Mouse (Mus musculus): Measurements from ENCODE around the gene Klf15.

DNA sequence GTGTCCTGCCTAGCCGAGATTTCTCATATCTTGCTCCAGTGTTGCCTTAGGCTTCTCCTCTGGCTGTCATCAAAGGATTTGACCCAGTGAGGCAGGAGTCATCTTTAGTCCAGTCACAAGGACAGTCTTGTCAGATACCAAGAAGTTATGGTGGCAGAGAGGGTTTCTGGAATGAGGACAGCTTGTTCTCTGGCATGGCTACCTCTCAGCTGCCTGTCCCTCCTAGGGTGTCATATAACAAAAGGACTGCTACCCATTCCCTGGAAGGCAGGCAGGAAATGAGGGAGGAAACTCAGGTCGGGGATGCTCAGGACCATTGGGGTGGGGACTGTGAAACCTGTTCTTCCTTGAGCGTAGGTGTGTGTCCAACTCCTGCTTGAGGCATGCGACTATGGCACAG, 9.7 kb downstream of the Klf15 start:
- no peak for TF ChIP-seq CTCF (IDR thresholded peaks at IDR 0.05; ENCODE audit: low read depth)
- no peak for TF ChIP-seq EP300 (IDR thresholded peaks at IDR 0.05; ENCODE audit: low read depth)

All from liver, postnatal 0 days (tissue).